Mouse (Mus musculus) liver, adult (tissue): Measurements from ENCODE around the gene Rbfox2.

ENCODE experiments used
- GATA4 ChIP-seq: IDR thresholded peaks from 2 replicates; pipeline ENCODE4 v1.6.1; 2014; ENCODE audit warnings: mild to moderate bottlenecking, low read length; ENCODE audit not compliant: insufficient replicate concordance

Gene Rbfox2

DNA sequence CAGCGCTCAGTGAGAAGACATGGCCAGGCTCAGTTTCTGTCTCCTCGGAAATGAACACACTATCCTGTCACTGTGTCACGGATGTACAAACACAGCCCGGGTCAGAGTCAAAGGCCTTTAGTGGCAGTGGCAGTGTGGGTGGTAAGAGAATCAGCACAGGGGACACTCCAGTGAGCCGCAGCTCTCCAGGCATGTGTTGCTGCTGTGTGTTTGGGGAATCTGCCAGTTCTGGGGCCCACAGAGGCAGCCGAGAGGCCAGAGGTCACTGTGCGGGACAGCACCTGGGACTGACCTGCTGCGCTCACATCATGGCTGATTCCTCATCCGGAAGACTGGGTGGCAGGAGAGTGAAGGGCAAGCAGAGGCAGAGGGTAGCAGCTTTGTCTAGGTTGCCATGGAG is 228.9 kb downstream of the Rbfox2 start:
- TF ChIP-seq GATA4 = no peak

DNA sequence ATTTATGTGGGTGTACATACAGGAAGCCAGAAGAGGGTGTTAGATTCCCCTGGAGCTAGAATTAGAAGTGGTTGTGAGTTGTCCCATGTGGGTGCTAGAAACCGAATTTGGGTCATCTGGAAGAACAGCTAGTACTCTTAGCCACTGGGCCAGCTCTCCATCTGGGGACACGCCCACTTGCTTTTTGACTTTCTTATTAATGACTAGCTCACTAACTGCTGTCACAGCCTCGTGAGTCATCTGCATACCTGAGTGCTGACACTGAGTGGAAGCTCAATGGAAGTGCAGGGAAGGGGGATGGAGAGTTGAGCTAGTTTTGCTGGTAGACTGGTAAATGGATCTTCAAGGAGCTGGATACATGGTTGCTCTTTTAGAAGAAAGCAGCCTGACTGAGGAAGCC is 230.3 kb downstream of the Rbfox2 start:
- TF ChIP-seq GATA4 = no peak

DNA sequence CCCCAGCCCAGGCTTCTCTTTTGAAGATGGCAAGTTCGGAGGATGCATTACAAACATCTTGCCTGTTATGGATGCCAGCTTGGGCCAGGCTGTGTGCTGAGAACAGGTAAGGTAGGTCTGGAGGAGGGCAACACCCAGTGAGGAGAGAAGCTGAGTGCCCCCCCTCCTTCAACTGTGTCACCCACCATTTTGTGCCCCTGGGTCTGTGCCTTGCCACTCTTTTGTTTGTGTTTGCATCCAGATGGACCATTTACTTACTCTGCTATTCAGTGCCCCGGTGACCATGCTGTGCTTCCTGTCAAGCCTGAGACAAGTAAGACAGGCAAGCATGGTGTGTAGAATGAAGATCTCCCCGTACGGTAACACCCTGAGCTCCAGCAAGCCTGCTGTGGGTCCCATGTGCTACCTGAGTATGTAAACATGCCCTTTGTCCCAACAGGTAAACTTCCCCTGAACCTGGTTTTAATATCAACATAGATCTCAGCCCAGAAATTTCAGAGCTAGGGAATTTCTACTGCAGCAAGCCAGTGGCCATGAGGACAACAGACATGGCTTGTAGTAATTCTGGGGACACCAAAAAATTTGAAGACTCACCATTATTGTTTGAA is 234.1 kb downstream of the Rbfox2 start:
- TF ChIP-seq GATA4 = no peak

DNA sequence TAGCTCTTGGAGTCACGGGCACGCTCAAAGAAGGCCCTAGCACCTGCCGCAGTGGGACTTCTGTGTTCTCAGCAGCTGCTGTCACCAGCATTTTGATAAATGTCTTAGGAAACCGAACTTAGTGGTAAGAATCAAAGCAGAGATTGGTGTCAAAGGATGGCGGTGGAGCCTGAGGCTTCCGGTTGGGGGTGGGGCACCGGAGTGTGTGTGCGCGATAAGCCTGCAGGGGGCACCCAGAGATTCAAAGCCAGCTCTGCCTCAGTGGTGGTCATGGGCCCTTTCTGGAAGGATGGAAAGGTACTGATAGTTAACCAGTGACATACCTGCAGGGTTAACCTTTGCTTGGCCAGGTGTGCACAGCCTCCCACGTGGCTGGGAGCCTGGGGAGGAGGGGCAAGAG is 235.3 kb downstream of the Rbfox2 start:
- no peak for TF ChIP-seq GATA4

DNA sequence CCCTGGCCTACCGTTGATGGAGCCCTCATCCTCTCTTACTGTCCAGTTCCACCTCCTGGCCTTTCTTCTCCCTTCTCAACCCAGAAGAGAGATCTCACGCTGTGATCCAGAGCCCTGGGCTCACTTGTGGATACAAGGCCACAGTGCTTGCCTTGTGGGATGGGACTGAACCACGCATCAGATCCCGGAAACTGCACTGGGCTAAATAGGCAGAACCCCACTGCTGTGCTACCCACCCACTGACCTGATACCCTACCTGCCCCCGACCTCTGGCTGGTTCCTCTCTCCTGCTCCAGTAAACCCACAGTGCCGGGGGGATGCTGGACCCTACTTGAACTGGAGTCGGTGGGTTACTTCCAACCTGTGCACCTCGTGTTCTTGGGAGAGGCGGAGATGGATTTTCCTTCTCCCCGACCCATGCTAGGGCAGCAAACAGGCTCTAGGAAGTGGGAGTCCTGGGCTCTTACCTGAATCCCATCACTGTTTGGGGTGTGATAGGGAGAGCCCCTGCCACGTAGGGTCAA is 236.0 kb downstream of the Rbfox2 start:
- no peak for TF ChIP-seq GATA4

DNA sequence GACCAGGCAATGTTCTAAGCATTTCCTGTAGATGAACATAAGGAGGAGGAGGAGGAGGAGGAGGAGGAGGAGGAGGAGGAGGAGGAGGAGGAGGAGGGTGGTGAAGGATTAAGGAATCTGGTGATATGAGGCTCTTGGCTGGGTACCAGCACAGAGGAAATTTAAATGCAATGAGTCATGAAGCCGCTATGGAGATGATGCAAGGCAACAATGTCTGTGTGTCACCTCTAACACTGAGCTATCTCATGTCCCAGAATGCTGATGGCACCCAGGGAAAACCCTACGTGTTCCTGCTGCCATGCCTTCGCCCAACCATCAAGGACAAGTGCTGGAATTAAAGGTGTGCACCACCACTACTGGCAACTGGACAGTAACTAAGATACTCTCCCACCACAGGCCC is 237.8 kb downstream of the Rbfox2 start:
- TF ChIP-seq GATA4 = no peak

DNA sequence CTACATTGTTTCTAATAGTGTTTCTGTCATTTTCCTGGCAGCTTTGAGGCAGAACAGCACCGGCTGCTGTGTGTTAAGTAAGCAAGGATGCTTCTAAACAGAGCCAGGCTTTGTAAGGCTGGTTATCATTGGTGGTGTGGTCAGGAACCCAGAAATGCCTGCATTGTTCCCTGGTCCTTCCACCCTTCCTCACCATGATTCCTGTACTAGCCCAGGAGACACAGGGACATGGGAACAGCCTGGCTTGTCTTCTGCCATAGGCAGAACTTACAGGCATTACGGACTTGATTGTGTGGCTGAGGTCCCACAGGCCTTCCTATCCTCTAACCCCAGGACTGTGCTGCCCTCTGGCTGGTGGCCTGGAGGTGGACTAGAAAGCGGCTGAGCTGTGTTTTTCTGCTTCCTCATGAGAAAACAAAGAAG is 238.4 kb downstream of the Rbfox2 start:
- TF ChIP-seq GATA4 = no peak

DNA sequence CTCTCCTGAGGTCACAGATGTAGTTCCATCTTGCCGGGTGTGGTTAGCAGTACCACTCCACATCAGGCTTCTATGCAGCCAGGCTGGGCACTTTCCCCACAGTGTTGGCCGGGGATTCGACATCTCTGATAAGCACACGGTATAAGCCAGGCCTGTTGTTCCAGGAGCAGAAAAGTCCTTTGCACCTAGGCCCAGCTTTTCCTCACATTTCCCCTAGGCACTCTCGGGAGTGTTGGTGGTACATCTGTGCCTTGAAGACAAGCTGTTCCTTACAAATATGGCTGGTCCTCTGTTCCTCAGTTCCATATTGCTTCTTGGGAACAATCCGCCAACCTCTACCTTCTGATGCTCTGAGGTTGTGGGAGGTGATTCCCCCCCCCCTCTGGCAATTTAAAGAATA is 240.6 kb downstream of the Rbfox2 start:
- no peak for TF ChIP-seq GATA4

DNA sequence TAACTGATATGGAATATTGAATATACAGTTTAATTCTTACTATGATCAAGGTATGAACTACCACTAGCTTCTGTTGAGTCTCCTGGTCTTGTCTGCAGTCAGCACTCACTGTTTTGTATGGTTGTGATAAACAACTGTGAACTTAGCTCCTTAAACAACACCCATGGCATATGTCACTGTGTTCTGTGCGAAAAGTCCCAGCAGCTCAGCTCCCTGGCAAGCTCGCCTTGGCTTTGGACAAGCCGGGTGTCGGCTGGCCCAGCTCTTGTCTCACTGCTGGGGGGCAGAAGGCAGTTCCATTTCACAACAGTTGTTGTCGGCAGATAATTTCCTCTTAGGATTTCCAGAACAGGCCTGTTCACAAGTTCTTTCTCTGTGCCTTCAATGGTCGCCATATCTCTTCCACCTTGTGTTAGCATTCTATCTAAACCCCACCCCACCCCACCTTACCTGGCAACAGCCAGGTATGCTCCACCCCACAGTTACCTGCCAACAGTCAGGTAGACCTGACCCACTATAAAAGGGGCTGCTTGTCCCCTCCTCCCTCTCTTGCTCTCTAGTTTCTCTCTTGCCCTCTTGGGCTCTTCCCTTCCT is 241.4 kb downstream of the Rbfox2 start:
- no peak for TF ChIP-seq GATA4

DNA sequence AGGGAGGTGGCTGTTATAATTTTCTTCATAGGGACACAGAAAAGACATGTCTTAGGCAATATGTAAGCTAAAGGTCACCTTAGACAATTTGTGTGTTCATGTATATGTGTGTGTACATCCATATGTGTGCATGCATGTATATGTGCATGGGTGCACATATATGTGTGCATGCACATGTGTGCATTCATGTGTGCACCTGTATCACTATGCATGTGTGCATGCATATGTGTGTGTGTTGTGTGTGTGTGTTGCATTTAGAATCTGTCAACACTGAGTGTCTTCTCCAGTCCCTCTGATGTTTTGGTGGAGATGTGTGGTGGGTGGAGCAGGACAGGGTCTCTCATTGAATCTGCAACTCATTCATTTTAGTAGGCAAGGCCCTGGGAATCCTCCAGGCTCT is 244.1 kb downstream of the Rbfox2 start:
- no peak for TF ChIP-seq GATA4

DNA sequence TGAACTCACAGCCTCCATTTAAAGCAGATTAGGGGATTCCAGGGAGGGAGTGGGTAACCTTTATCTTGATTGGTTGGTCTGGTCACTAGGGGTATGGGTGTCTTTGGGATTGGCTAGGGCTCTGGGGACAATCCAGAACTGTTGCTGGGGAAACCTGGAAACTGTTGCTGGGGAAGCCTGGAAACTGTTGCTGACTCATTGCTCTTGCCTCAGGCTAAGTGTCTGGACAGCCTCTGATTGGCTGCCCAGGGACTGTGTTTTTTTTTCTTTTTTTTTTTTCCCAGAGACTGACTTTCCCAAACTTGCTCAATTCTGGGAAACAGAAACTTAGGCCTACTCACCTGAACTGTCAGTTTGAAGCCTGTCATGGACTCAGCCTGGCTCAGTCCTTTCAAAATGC is 248.2 kb downstream of the Rbfox2 start:
- no peak for TF ChIP-seq GATA4

DNA sequence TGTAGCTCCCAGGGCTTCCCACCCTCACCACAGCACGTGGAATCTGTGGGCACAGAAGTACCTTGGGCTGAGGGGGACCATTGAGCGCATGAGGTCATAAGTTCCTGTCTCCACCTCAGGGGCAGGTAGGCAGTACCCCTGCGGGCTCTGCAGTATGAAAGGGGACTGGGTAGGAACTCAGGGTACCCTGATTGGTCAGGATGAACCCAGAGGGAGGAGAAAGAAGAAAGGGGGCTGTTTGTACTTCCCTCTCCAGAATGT is 250.1 kb downstream of the Rbfox2 start:
- TF ChIP-seq GATA4 = no peak

DNA sequence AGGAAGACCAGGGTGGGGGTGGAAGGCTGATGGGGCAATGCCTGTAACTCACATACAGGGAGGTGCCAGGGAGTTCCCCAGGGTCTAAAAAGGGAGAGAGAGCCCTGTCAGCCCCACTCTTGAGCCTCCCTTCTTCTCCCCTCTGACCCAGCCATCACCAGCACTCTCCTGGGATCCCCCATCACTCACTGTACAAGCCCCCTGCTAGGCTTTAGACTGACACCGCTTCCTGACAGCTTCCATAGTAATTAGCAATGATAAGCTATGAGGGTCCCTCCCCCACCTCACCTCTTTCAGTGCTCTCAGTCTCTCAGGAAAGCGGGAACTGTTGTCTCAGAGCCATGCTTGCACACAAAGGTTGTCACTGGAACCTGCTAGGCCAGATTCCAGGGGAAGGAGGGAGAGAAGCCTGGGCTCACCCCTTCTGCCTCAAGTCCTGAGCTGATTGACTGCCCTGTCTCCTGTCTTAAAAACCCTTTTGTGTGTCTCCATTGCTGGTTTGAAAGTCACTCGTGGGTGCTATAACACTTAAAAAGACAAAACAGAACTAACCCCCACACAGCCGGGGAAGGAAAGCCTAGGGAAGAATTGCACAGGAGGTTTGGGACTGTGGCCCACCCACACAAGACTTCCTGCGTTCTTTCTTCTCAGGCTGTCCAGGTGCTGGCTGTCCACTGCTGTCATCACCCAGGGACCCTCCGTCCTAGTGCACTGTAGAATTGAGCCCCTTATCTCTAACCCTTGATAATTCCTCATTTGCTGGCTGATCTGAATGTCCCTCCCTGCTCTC is 250.6 kb downstream of the Rbfox2 start:
- no peak for TF ChIP-seq GATA4

DNA sequence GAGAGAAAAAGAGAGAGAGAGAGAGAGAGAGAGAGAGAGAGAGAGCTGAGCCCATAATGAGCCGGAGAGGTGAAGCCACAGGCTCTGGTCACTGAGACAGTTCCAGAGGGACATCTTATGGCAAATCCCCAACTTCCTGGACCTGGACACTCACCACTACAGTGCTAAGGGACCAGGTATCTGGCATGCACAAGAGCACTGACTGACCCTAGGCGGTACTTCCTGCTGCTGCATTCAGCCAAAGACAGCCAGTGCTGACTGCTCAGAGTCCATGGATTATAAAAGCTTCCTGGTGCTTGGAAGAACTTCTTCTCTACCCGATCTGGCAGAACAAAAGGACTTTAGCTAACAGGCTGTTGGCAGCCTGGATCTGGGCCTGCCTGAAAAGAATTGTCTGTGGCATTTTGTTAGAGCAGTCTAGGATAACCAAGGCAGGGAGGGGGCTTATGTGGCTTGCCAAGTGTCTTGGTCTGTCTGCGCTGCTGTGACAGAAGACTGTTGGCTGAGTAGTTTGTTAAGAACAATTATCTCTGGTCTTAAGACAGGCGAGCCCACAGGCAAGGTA is 252.1 kb downstream of the Rbfox2 start:
- no peak for TF ChIP-seq GATA4

DNA sequence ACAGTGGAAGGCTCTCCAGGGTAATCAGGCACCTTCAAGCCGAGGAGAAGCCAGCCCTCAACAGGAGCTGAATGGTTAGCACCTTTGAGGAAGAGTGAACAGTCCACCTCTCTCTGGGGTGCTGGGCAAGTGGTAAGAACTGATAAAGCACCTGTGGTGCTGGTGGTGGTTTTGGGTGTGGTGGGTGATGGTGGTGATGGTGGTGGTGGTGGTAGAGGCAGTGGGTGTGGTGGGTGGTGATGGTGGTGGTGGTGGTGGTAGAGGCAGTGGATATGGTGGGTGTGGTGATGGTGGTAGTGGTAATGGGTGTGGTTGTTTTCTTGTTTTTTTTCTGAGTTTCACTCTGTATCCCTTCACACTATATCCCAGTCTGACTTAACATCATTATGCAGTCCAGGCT is 253.8 kb downstream of the Rbfox2 start:
- no peak for TF ChIP-seq GATA4

DNA sequence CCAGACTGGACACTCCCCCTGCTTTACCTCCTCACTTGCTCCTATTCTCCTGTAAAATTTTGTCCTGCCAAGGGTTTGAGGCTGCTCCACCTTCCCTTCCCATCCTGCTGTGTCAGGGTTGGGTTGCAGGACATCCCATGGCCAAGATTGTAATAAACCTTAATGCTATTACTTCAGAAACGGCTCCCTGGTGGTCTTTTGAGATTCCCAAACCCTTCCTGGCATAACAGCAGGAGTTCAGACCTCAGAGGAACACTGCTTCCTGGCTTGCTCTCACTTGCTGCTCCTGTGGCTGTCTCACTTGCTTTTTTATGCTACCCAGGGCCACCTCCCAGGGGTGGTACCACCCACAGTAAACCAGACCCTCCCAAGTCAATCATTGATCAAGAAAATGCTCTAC is 254.6 kb downstream of the Rbfox2 start:
- no peak for TF ChIP-seq GATA4
